Mouse (Mus musculus) fibroblast of lung, adult 2 months (primary cell): ENCODE measurements at regions not wholly inside any gene's neighbourhood (a gene's known extent, or its start where the extent isn't known, plus 50 kb on each side); places are given as distances from the start of the nearest gene placed in this dataset.
"Not testable (repeated sequence)": the region's sequence is repeated elsewhere in the genome, so short reads cannot be mapped to it uniquely, and the experiment has no call there.

Source experiments
- DNase-seq: peaks from one replicate; pipeline ENCODE4 v3.0.0-alpha.2; 2011; ENCODE audit warnings: low read depth

DNA sequence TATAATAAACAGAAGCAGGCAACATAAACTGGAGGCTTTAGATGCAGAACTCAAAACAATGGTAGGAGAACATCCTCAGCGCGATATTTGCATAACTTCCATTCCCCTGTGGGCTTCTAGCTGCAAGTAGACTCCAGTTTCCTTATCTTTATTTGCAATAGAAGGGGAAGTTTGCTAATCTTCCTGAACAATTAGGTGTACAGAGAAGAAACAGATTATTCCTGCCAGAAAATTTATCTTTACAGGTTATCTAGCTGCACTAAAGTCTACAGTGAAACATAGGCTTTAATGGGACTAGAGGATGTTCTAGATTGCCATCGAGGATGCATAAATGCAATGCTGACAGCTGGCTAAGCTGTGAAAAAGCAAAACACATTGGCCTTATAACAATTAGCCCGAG lies 1544.0 kb downstream of the Efna5 start:
- no peak for DNase-seq

DNA sequence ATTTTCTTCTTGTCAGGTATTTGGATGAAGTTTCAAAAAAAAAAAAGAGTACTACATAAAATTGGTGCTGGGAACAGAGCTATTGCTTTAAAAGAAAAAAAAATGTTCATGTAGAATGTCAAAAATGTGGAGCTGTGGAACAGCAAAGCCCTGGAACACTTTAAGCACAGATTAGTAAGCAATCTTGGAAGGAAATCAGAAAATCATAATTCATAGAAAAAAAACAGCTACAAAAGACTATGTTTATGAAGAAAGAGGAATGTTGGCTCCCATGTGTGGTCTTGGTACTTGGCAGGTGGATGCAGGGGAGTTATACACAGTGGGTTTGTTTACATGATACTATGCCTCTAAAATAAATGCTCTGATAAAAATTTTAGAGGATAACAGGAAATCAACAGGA lies 1555.7 kb downstream of the Efna5 start:
- DNase-seq, result no peak

DNA sequence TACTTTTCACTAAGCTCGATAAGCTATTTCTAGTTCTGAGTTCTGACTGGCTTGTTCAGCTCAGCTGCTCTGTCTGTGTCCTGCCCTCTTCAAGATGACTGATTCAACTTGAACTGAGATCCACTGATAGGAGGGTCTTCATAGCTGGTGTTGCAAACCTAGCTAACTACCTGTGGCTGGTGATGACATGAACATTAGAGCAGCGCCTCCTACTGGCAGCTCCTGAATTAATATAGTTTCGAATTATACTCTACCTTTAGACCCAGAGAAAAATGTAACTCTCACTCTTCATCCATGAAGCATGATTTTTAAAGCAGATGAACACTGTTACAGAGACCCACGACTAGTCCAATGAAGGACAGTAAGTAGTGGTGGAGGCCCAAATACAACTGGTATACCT lies 1560.3 kb downstream of the Efna5 start:
- DNase-seq, result no peak

DNA sequence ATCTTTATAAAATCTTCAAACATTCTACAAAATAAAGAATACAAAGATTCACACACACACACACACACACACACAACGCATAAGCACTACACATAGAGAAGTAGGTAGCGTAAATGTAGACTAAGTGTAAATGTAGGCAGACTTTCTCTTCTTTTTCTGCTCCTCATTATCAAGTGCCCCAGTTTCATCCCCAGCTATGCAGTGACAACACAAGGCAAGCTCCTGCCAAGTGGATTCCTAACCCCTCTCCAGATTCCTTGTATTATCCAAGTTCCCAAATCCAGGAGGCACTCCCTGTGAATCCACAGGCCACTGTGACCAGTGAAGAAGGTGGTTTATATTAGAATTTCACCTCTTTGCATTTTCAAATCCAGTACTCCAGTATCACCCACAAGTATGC lies 1567.7 kb downstream of the Efna5 start:
- no peak for DNase-seq

DNA sequence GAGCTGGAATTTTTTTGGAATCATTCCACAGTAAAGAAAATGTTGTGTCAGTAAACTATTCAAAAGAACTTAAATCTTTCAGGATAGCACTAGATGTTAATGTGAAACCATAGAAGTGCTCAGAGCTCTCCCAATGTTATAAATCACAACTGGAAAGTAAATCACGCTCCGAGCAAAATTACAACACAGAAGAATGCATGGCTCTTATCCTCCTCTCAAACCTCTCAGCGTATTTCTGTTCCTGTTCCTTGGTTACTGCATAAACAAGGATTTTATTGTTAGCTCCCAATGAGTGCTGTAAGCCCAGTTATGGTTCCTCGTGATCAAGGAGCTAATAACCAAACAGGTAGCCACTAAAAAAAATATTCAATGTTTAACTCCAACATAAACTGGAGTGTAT lies 1569.9 kb downstream of the Efna5 start:
- no peak for DNase-seq

DNA sequence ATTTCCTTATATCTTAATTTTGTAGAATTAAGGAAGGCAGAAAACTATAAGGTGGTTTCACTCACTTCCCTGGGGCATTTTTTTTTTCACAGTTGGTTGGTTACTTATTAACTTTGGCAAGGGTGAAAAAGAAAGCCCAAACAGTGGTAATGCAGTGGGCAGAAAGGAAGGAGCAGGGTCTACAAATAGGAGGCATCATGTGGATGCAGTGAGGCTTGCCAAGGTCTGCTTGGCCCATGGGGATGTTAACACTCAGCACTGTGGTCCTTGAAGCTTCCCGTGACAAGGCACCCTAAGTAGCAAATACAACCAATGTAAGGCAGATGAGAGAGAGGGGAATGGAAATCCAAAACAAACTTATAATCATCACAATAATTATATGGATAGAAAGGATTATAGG lies 1577.5 kb downstream of the Efna5 start:
- DNase-seq, result no peak

DNA sequence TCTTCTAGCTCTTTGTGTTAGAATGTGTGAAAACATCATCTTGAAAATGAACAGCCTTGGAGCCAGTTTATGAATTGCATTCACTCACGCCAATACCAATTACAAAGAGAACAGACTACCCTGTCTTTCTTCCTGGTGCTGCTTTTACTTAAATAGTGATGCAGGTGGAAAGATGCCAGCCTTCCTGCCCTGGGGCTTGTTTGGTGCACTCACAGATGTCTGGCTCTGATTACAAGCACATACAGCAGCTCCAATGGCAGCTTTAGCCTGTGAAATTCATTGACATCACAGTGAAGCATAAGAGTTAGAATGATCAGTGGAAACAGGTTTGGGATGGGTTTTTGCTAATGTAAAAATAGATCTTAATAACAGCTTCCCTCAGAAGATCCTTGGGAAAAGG lies 1579.1 kb downstream of the Efna5 start:
- peak; percentile 12 for DNase-seq

DNA sequence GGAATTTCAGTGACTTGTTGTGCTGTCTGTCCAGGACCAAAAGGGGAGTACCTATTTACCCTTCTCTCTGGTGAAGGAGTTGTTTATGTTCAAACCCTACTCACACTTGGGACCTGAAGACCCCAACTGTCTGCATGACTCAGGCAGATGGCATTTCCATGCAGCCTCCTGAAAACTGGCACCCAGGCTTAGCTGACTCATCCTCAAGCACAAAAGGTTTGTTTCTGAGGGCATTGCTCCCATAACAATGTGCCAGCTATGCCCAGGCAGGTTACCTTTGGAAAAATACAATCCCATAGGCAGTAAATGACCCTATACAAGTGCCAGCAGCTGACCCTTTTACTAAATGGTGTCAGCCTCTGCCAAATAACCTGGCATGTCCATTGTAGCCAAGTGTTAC lies 1579.9 kb downstream of the Efna5 start:
- no peak for DNase-seq

DNA sequence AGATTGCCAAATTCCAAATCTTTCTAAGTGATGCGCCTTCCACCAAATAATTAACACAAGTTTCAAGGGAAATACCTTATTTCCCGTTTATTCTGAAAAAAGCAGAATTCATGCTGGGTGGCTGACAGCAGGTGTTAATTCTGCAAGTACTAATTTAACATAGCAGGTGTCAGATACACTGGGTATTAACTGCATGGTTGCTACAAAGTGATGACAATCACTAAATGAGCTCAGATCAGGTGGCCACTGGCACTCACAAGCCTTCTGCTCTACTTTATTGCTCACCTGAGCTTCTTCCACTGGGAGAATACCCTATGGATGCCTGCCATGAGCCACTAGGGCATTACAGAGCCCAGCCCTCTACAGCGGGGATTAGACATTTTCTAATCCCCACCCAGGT lies 1590.0 kb downstream of the Efna5 start:
- no peak for DNase-seq

DNA sequence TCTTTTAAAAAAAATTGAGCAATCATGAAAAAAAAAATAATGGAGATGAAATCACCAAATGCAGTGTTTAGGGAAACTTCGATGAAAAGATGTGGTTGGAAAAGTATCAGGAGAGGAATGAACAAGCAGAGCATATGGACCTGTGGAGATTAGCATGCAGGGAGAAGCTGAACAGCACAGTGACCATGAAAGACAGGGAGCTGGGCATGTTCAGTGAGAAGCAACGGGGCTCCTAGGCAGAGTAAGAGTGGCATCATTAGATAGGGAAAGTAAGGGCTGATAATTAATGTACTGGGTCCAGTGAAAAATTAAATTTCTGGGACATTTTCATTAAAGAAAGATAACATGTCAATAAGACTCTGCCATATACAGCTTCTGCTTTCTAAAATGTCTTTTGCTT lies 1592.5 kb downstream of the Efna5 start:
- DNase-seq, result no peak

DNA sequence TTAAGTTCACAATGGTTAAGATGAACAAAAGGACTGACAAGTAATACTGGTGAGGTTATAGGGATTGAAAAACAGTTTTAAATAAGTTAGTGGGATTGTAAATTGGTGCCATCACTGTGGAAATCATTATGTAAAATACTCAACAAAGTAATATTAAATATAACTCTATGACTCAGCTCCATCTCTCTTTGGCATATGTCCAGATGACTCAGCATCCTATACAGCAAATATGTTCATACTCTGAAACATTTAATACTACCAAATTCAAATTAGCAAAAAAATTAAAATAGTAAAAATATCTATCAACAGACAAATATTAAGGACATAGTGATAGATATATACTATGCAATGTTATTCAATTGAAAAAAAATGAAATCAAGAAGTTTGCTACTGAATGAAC lies 1607.5 kb downstream of the Efna5 start:
- no peak for DNase-seq

DNA sequence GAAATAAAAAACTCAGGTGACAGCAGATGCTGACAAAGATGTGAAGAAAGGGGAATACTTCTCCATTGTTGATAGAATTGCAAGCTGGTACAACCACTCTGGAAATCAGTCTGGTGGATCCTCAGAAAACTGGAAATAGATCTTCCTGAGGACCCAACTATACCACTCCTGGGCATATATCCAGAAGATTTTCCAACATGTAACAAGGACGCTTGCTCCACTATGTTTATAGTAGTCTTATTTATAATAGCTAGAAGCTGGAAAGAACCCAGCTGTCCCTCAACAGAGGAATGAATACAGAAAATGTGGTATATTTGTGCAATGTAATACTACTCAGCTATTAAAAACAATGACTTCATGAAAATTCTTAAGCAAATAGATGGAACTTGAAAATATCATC lies 1624.6 kb downstream of the Efna5 start:
- DNase-seq, result not testable (repeated sequence)

DNA sequence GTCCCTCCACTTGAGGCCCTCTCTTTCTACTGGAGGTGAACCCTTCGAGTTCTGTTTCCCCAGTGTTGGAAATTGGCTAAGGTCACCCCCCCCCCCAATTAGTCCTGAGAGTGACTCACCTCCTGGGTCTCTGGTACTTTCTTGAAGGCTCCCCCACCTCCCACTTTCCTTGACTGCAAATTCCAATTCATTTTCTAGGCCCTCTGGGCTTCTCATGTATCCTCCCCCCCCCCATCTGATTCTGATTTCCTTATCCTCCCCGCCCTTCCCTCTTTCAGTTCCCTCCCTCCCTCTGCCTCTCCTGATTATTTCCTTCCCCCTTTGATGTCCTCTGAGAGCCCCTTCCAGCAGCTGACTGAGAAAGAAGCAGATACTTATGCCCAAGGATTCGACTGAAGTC lies 1632.7 kb downstream of the Efna5 start:
- DNase-seq, result no peak

DNA sequence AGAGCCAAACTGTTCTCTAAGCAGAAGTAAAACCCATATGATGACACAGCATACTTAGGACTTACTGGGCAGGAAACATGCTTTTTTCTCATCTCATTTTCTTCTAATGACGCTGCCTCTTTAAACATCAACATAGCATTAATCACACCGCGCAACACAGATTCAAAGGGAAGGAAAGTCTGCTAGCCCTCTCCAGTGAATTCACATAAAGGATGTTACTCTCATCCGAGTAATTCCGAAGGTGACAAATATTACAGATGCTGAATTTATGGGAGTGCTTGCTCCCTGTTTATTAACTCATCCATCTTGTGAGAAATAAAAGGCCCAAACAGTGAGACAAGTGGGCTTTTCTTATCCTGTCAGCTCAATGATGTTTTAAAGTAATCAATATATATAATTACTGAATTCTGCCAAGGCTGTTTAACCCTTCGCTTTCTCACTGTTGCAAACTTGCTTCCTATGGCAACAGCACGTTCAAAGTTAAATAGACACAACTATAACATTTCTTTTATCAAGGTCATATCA lies 1663.9 kb downstream of the Efna5 start:
- no peak for DNase-seq

DNA sequence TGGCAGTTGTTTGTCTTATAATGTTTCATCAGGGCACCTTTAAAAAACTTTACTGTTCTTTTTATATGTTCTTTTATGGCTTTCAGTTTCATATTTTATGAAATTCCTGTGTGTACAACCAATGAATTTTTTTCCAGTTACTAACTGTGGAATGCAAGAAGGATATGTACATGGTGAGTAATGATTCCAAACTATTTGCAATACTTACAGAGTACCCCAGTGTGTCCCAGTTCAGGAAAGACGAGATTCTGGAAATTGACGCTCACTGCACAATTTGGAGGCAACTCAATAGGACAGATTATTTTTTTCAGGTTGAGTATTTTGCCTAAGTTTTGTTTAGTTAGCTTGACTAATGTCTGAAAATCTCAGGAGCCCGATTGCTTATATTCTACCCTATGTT lies 1676.8 kb downstream of the Efna5 start:
- DNase-seq, result no peak

DNA sequence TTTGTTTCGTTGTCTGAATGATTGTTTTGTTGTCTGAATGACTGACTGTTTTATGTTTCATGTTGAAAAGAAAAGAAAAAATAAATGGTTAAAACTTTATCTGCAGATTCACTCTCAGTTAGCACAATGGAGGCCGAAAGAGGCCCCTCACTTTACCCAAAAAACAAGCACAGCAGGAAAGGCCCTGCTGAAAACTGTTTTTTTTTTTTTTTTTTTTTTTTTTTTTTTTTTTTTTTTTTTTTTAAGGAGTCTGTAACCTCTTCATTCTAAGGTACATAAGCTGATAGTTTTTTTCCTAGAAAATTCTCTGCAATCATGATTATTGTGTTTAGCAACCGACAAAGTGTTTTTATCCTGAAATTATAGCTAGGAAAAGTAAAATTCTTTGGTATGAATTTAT lies 1693.2 kb downstream of the Efna5 start:
- not testable (repeated sequence) for DNase-seq

DNA sequence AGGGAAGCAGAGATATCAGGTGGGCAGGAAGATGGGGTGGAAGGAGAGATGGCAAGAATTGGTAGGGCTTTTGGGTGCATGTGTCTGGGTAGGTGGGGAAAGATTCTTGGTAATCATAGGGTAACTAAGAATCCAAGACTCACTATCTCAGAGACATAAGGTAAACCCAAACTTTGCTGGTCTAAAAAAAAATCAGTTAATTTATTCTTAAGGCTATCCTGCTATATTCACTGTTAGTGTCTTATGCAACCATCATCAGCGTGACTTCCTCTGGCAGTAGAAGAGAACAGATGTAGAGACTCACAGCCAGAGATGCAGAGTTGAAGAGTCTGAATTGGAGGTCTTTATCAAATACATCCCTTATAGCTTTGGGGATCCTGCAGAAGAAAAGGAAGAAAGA lies 1704.5 kb downstream of the Efna5 start:
- no peak for DNase-seq

DNA sequence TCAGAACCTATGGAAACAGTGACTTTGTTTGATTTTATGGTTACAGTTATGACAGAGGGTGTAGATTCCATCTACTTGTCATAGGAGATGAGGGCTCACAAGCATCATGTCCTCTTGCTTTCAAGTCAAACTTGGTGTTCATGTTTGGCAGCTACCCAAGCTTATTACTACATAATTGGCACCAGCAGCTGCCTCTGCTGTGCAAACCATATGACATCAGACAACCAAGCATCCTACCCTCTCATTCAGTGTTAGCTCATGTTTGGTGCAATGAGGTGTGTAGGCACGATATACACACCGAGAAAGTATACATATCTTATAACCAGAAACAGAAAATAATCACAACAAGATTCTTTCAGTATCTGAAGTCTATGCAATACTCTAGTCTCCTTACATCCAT lies 1721.7 kb downstream of the Efna5 start:
- no peak for DNase-seq

DNA sequence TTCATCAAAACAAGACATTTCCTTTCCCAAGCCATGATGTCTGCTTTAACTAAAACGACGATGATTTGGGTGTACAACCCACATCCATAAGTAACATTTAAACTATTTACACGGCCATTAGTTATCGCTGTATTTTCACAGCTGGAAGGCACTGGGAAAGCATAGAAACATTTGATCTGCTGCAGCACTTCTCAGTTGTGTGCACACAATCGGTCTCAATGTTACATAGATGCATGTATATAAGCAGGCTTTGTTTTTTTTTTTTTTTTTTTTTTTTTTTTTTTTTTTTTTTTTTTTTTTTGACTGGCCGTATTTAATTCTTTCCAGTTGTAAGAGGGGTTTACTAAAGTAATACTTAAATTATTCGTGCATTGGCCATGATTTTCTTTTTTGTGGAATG lies 1744.1 kb downstream of the Efna5 start:
- DNase-seq, result no peak

DNA sequence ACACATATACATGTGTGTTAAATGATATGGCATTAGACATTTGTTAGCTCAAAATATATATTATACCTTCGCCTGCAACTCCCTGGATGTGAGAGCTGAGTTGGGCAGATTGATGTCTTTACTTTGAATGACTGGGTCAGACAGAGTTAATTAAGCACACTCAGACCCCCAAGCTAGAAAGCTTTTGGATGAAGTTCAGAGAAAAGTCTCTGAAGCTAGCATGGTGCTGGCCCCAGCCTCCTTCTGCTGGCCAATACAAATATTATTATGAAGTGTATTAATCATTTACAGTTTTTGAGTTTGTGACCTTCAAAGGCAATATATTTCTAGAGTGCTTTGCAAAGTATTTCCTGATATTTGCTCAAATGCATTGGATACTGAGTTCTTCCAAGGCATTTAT lies 1753.3 kb downstream of the Efna5 start:
- no peak for DNase-seq

DNA sequence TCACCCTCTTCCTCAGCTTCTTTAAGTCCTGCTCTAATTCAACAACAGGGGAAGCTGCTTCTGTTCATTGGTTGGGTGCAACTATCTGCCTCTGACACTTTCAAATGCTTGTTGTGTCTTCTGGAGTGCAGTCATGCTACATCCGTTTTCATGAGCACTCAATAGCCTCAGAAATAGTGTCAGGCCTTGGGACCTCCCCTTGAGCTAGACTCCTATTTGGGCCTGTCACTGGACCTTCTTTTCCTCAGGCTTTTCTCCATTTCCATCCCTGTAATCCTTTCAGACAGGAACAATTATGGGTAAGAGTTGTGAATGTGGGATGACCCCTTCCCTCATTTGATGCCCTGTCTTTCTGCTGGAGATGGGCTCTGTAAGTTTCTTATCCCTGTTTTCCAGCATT lies 1774.8 kb downstream of the Efna5 start:
- no peak for DNase-seq

DNA sequence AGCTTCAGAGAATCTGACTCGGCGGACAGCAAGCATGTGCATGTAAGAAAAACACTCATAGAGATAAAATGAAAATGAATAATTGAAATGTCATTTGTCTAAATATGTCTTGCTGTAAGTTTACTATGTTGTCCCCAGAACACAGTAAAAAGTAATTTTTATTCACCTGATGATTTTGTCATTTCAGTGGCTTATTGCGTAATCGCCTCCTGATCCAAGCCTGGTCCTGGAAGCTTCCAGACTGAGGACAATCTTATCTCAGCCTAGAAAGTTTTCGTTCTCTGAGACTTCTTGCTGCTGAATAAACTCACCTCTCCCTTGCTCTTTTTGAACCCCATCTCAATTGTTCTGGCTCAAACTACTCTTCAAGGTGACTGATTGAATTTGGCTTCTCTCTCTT lies 1820.7 kb downstream of the Efna5 start:
- DNase-seq, result no peak

DNA sequence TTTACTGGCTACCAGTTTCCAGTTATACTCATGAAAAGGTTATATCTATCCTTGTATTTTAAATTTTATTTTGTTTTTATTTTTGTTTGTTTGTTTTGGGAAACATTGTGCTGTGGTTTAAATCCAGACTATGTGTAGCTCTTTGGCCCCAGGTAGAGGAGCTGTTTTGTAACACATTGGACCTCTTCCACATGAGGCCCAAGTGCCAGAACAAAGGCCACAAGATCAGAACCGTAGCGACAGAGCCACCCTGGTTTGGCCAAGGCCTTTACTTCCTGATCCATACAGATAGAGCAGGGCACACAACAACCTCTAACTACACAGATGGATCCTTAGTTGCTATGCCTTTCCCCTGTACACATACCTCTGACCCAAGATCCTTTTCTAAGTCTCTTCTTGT lies 1822.6 kb downstream of the Efna5 start:
- no peak for DNase-seq

DNA sequence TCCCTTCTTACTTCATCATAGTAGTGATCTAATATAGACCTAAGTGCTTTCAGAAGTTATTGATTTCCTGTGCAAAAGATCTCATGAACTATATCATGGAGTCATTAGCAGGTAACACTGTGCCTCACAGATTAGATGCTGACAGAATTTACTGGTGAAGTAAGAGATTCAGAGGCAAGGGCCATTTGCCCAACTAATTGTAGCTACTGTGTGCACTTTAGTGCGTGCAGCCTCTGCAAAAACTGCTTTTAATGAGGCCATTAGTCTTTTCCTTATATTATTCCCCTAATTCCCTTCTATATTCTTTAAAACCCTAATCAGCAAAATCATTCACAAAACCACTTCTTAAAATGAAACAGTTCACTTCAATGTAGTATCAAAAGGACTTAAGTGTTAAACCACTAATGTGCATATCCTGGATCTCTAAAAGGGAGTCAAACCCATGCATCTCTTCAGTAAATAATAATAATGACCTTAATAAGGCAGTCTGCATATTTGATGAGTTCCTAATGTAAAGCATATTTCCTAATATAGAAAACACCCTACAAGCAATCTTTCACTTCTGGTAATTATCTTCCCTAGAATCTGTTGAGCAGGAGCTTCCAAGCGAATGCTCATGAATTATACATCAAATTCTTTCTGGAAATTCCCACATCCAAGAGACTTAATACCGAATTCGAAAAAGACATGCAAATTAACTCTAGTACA lies 1847.4 kb downstream of the Efna5 start:
- no peak for DNase-seq

DNA sequence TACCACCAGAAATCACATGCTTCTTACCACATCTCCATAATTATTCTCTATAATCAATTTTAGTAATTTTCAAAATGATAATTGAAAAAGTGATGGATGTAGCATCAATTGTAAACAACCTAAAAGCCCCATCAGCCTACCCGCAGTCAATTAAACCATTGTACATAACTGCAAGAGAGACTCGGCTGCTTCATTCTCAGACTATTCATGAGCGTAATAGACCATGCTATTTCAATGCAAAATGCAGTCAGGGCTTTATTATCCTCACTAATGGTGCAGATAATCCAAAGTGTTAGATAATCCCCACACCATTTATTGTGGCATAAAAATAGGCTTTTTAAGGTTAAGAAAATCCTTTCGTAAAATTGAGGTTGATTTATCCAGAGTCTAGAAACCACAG lies 1862.5 kb downstream of the Efna5 start:
- DNase-seq, result no peak
